Mouse (Mus musculus): ENCODE results near the gene Gm21964.

Gene Gm21964

GRCm38 (mm10) chr8:110119715-110120114 is 18.7 kb downstream of the Gm21964 start:
- Histone ChIP-seq H3K27me3 (ENCODE audit: control insufficient read depth, insufficient read depth, low read length, poor library complexity, severe bottlenecking) (no peaks in the 10 kb centered on the region), H3K36me3 (ENCODE audit: control insufficient read depth, insufficient read depth, low read length, poor library complexity, severe bottlenecking) (no peaks in the 10 kb centered on the region)
- DNase-seq (ENCODE audit: low read depth, low spot score): no peak

GRCm38 (mm10) chr8:110130537-110130936 is 29.5 kb downstream of the Gm21964 start:
- Histone ChIP-seq H3K36me3 (ENCODE audit: control insufficient read depth, insufficient read depth, low read length, poor library complexity, severe bottlenecking) (no peaks in the 10 kb centered on the region), H3K27me3 (ENCODE audit: control insufficient read depth, insufficient read depth, low read length, poor library complexity, severe bottlenecking) (no peaks in the 10 kb centered on the region)
- peak; percentile 53 for DNase-seq (ENCODE audit: low read depth, low spot score)

DNA sequence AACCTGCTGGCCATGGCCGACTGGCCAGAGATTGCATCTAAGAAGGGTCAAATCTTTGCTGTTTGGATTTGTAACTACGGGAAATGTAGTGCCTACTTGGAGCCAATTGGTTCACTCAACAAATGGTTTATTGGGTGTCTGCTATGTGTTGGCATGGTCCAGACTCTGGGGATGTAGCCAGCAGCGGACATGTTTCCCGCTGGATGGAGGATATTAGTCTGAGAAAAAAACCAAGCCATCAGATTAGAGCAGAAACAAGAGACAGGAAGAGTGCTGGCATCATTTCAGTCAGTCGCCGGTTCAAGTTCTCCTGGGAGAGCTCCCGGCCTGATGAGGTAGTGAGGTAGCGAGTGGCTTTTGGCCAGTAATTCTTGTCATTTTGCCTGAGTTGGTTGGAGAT is 33.2 kb downstream of the Gm21964 start:
- no peaks in the 10 kb centered on the region for H3K27me3 ChIP-seq (ENCODE audit: control insufficient read depth, insufficient read depth, low read length, poor library complexity, severe bottlenecking)

DNA sequence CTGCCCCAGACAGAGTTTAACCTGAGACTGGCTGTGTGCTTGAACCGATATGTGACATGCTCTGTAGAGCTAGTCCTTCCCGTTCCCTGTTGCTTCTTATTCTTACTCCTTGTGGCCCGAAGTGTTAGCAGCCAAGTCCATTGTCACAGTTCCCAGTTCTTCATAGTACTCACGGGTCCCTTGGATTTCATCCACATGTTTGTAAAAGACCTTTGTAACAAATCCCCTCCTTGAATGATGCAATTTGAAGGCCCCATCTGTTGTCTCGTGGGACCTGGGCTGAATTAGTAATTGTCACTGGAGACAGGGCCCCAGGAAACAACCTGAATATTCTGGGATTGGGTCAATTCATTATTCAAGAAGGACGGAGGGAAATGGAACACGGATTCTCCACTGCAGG is 34.5 kb downstream of the Gm21964 start:
- no peak for DNase-seq (ENCODE audit: low read depth, low spot score)
- H3K36me3 ChIP-seq (ENCODE audit: control insufficient read depth, insufficient read depth, low read length, poor library complexity, severe bottlenecking): no peaks in the 10 kb centered on the region
- no peaks in the 10 kb centered on the region for H3K27me3 ChIP-seq (ENCODE audit: control insufficient read depth, insufficient read depth, low read length, poor library complexity, severe bottlenecking)

More for the DNA sequence above, 33.2 kb downstream of the Gm21964 start:
- DNase-seq (ENCODE audit: low read depth, low spot score): no peak
- no peaks in the 10 kb centered on the region for H3K36me3 ChIP-seq (ENCODE audit: control insufficient read depth, insufficient read depth, low read length, poor library complexity, severe bottlenecking)

- Histone ChIP-seq H3K27me3 (ENCODE audit: control insufficient read depth, insufficient read depth, low read length, poor library complexity, severe bottlenecking) (no peaks in the 10 kb centered on the region), H3K36me3 (ENCODE audit: control insufficient read depth, insufficient read depth, low read length, poor library complexity, severe bottlenecking) (no peaks in the 10 kb centered on the region)
- DNase-seq (ENCODE audit: low read depth, low spot score): no peak
Observed at GRCm38 (mm10) chr8:110140156-110140555, 39.1 kb downstream of the Gm21964 start.

GRCm38 (mm10) chr8:110140770-110141169 is 39.8 kb downstream of the Gm21964 start:
- Histone ChIP-seq H3K27me3 (ENCODE audit: control insufficient read depth, insufficient read depth, low read length, poor library complexity, severe bottlenecking) (no peaks in the 10 kb centered on the region), H3K36me3 (ENCODE audit: control insufficient read depth, insufficient read depth, low read length, poor library complexity, severe bottlenecking) (no peaks in the 10 kb centered on the region)
- DNase-seq (ENCODE audit: low read depth, low spot score): no peak

DNA sequence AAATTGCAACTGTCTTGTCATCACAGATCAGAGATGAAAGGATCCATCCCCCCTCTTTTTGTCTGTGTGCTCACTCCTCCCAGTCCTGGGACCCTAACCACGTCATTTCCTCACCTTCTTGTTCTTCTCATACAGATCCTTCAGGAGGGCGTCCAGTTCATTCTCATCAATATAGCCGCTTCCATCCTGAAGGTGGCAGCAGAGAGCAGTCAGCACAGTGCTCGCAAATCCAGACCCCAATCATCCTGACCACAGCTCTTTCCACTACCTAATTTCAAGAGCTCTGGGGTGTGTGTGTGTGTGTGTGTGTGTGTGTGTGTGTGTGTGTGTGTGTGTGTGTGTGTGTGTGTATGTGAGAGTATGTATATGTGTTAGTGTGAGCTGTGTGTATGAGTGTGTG is 44.5 kb downstream of the Gm21964 start:
- Histone ChIP-seq H3K27me3 (ENCODE audit: control insufficient read depth, insufficient read depth, low read length, poor library complexity, severe bottlenecking) (no peaks in the 10 kb centered on the region), H3K36me3 (ENCODE audit: control insufficient read depth, insufficient read depth, low read length, poor library complexity, severe bottlenecking) (no peaks in the 10 kb centered on the region)
- DNase-seq (ENCODE audit: low read depth, low spot score): peak; percentile 63

- DNase-seq (ENCODE audit: low read depth, low spot score): no peak
- Histone ChIP-seq H3K27me3 (ENCODE audit: control insufficient read depth, insufficient read depth, low read length, poor library complexity, severe bottlenecking) (no peaks in the 10 kb centered on the region), H3K36me3 (ENCODE audit: control insufficient read depth, insufficient read depth, low read length, poor library complexity, severe bottlenecking) (no peaks in the 10 kb centered on the region)
Observed at GRCm38 (mm10) chr8:110152951-110153350, 51.9 kb downstream of the Gm21964 start.
